Mouse (Mus musculus): ENCODE results near the gene Bpifb3. TPM values are rescaled to one million over a fixed set of nuclear protein-coding genes. Genes with fewer than 3 reads are reported as not detected.

The Bpifb3 gene
- polyA plus RNA-seq (2014; fragmentation: Nextera tagmentation; extraction: Ambion mirVana): not detected in 2 replicates

DNA sequence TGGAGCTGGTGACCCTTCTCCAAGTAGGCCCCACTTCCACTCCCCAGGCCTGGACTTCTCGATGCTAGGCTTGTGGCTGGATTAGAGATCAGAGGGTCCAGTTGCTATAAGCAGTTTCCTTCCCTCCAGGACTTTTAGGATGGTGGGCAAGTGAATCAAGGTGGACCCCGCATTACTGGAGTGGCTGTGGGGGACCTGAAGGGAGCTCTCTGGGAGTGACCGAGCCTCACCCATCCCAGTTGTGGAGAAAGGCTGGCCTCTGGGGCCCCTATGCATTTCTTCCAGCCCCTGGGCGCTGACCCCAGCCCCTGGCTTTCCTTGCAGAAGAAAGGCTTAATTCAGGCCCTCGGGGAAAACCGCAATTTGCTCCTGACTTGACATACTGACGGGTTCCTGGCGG, at the start of gene Bpifb3:
Bpifb3 (plus strand) TSS at position 301 of the 400 bp plus-strand sequence.
- Histone ChIP-seq H3K4me3 (ENCODE audit: low read depth, low read length) (no peak within 1 kb of the TSS), H3K9ac (replicated peaks; ENCODE audit: low read depth, low read length) (no peak within 1 kb of the TSS)
- WGBS: 65% methylated on average over 8 of the region's 8 CpGs

DNA sequence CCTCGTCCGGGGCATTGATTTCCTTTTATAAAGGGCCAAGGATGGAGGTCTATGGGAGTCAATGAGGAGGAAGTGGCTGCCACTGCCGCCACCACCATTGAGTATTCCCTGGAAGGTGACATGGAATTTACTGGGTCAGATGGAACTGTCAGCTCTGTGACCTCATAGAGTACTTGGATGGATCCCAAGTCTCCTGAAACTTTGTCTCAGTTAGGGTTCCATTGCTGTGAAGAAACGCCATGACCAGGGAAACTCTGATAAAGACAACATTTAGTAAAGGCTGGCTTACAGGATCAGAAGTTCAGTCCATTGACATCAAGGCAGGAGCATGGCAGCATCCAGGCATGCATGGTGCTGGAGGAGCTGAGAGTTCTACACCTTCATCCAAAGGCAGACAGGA, 47.0 kb upstream of the Bpifb3 start, which contains the start of gene Sun5:
Sun5 (minus strand) TSS at position 101 of the 400 bp plus-strand sequence.
- Histone ChIP-seq H3K9me3 (ENCODE audit: control insufficient read depth, low read length) (no peaks in the 10 kb centered on the region), H3K27me3 (ENCODE audit: control insufficient read depth, insufficient read depth, low read length) (no peaks in the 10 kb centered on the region), H3K4me2 (ENCODE audit: low read depth, low read length) (no peak within 1 kb of the TSS), H3K4me3 (ENCODE audit: low read depth, low read length) (no peak within 1 kb of the TSS), H3K36me3 (ENCODE audit: control insufficient read depth, insufficient read depth, low read length) (no peaks in the 10 kb centered on the region), H3K4me1 (ENCODE audit: control insufficient read depth, insufficient read depth, low read length) (no peaks in the 10 kb centered on the region), H3K9ac (replicated peaks; ENCODE audit: low read depth, low read length) (no peak within 1 kb of the TSS), H3K27ac (ENCODE audit: low read depth, low read length) (no peak within 1 kb of the TSS)
- ATAC-seq (ENCODE audit: low read depth): no peak
- 96% methylated on average over 4 of the region's 4 CpGs for WGBS

More for the DNA sequence above, at the start of gene Bpifb3:
- H3K4me1 ChIP-seq (ENCODE audit: control insufficient read depth, insufficient read depth, low read length): 0 out of 2 replicates have a peak, but pooled peaks cover 4% of the 10 kb centered on the region
- H3K4me2 ChIP-seq (ENCODE audit: low read depth, low read length): no peak within 1 kb of the TSS
- H3K27ac ChIP-seq (ENCODE audit: low read depth, low read length): no peak within 1 kb of the TSS
- H3K36me3 ChIP-seq (ENCODE audit: control insufficient read depth, insufficient read depth, low read length): no peaks in the 10 kb centered on the region
- ATAC-seq (ENCODE audit: low read depth): no peak
- H3K9me3 ChIP-seq (ENCODE audit: control insufficient read depth, low read length): no peaks in the 10 kb centered on the region
- no peaks in the 10 kb centered on the region for H3K27me3 ChIP-seq (ENCODE audit: control insufficient read depth, insufficient read depth, low read length)

DNA sequence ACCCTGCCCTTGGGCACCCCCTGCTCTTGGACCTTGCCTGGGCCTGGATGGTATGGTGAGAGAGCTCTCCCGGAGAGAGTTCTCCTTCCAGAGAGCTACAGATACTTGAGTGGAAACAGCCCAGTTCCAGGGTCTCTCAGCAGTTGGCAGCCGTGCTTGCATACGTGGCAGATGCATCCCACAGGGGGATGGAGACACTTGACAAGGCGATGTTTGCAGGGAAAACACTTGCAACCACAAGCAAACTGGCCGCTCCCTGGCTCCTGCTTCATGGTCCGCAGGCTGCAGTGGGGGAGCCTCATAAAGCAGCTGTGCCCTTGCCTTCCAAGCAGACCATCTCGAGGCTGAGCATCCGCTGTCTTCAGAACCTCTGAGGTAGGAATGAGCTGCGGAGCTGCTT, 43.3 kb upstream of the Bpifb3 start, which contains the start of gene Bpifb2:
Bpifb2 (plus strand) TSS at position 301 of the 400 bp plus-strand sequence.
- H3K9ac ChIP-seq (replicated peaks; ENCODE audit: low read depth, low read length): no peak within 1 kb of the TSS
- no peak within 1 kb of the TSS for H3K4me2 ChIP-seq (ENCODE audit: low read depth, low read length)
- H3K27me3 ChIP-seq (ENCODE audit: control insufficient read depth, insufficient read depth, low read length): no peaks in the 10 kb centered on the region
- no peak within 1 kb of the TSS for H3K27ac ChIP-seq (ENCODE audit: low read depth, low read length)
- H3K9me3 ChIP-seq (ENCODE audit: control insufficient read depth, low read length): no peaks in the 10 kb centered on the region
- no peaks in the 10 kb centered on the region for H3K36me3 ChIP-seq (ENCODE audit: control insufficient read depth, insufficient read depth, low read length)
- no peak for ATAC-seq (ENCODE audit: low read depth)
- 72% methylated on average over 9 of the region's 9 CpGs for WGBS
- no peak within 1 kb of the TSS for H3K4me3 ChIP-seq (ENCODE audit: low read depth, low read length)
- no peaks in the 10 kb centered on the region for H3K4me1 ChIP-seq (ENCODE audit: control insufficient read depth, insufficient read depth, low read length)

DNA sequence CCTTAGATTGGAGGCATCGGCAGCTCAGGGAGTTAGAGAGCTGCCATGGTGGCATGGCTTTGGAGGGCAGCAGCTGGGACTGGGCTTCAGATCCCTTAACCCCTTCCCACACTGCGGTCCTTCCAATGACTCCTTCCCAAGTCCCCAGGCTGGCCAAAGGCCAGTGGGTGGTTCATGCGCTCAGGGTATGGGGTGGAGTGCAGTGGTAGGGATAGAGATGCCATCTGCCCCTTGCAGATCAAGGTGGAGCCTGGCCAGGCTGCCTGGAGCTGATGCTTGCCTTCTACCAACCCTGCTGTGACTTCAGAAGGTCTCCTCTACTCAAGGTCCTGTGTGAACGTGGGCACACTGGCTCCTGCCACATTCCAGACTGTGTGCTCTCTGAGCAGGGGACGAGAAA, 18.9 kb upstream of the Bpifb3 start:
- no peak for ATAC-seq (ENCODE audit: low read depth)
- no peak overlapping the region for H3K4me3 ChIP-seq (ENCODE audit: low read depth, low read length)
- no peaks in the 10 kb centered on the region for H3K36me3 ChIP-seq (ENCODE audit: control insufficient read depth, insufficient read depth, low read length)
- no peak overlapping the region for H3K27ac ChIP-seq (ENCODE audit: low read depth, low read length)
- H3K9me3 ChIP-seq (ENCODE audit: control insufficient read depth, low read length): no peaks in the 10 kb centered on the region
- H3K4me2 ChIP-seq (ENCODE audit: low read depth, low read length): no peak overlapping the region
- H3K4me1 ChIP-seq (ENCODE audit: control insufficient read depth, insufficient read depth, low read length): no peaks in the 10 kb centered on the region
- H3K27me3 ChIP-seq (ENCODE audit: control insufficient read depth, insufficient read depth, low read length): no peaks in the 10 kb centered on the region
- no peak overlapping the region for H3K9ac ChIP-seq (replicated peaks; ENCODE audit: low read depth, low read length)
- 83% methylated on average over 5 of the region's 5 CpGs for WGBS

DNA sequence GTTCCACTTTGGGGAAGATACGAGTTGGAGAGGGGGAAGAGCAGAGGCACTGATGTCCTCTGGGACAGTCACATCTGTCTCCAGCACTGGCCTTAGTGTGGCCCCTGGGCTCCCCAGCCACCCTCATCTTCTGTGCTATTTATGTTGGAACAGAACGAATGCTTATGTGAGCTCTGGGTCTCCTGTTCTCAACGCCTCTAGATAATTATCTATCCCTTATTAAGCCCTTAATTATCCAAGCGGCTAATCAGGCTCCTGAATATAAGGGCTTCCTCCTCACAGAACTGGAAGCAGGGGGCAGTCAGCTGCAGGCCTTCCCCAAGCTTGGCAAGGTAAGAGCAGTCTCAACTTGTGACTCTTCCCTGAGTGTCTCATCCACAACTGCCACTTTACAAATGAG, 17.9 kb upstream of the Bpifb3 start, which contains the start of gene Bpifb6:
Bpifb6 (plus strand) TSS at position 301 of the 400 bp plus-strand sequence.
- H3K27ac ChIP-seq (ENCODE audit: low read depth, low read length): no peak within 1 kb of the TSS
- H3K9me3 ChIP-seq (ENCODE audit: control insufficient read depth, low read length): no peaks in the 10 kb centered on the region
- H3K4me3 ChIP-seq (ENCODE audit: low read depth, low read length): no peak within 1 kb of the TSS
- no peaks in the 10 kb centered on the region for H3K27me3 ChIP-seq (ENCODE audit: control insufficient read depth, insufficient read depth, low read length)
- H3K4me1 ChIP-seq (ENCODE audit: control insufficient read depth, insufficient read depth, low read length): no peaks in the 10 kb centered on the region
- 75% methylated on average over 4 of the region's 4 CpGs for WGBS
- H3K4me2 ChIP-seq (ENCODE audit: low read depth, low read length): no peak within 1 kb of the TSS
- no peaks in the 10 kb centered on the region for H3K36me3 ChIP-seq (ENCODE audit: control insufficient read depth, insufficient read depth, low read length)
- ATAC-seq (ENCODE audit: low read depth): no peak
- H3K9ac ChIP-seq (replicated peaks; ENCODE audit: low read depth, low read length): no peak within 1 kb of the TSS

DNA sequence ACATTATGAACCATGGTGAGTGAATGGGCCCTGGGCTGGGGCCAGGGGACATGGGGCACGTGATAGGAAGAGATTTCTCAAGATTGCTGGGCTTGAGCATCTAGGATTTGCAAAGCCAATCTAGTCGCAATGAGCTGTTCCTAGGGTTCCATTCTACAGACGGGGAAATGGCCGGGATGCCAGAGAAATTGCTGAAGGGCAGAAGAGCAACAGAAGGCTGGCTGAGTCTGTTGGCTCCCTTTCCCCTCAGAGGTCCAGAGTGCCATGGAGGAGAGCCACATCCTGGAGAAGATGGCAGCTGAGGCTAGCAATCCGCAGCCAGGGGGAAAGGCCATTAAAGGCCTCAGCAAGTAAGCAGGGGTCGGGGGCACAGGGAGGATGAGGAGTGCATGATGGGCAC, 15.3 kb upstream of the Bpifb3 start:
- no peaks in the 10 kb centered on the region for H3K9me3 ChIP-seq (ENCODE audit: control insufficient read depth, low read length)
- no peak overlapping the region for H3K4me2 ChIP-seq (ENCODE audit: low read depth, low read length)
- no peaks in the 10 kb centered on the region for H3K4me1 ChIP-seq (ENCODE audit: control insufficient read depth, insufficient read depth, low read length)
- H3K27ac ChIP-seq (ENCODE audit: low read depth, low read length): no peak overlapping the region
- no peak overlapping the region for H3K9ac ChIP-seq (replicated peaks; ENCODE audit: low read depth, low read length)
- ATAC-seq (ENCODE audit: low read depth): no peak
- no peaks in the 10 kb centered on the region for H3K27me3 ChIP-seq (ENCODE audit: control insufficient read depth, insufficient read depth, low read length)
- 79% methylated on average over 6 of the region's 6 CpGs for WGBS
- H3K4me3 ChIP-seq (ENCODE audit: low read depth, low read length): no peak overlapping the region
- H3K36me3 ChIP-seq (ENCODE audit: control insufficient read depth, insufficient read depth, low read length): no peaks in the 10 kb centered on the region

DNA sequence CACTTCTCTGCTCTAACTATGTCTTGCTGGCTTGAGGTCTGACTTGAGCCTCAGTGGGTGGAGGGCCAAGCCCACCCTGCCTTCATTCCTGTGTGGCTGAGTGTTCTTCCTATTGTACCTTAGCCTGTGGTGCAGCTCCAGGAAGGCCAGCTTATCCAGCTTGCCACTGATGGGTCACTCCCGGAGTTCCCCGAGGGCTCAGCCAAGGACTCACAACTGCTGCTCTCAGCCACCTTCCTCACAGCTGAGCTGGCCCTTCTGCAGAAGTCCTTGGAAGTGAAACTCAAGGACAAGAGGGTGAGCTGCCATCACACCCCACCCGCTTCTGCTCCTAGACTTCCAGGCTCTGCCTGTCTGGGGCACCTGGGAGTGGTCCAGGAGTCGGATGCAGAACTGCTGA, 11.4 kb upstream of the Bpifb3 start:
- no peaks in the 10 kb centered on the region for H3K27me3 ChIP-seq (ENCODE audit: control insufficient read depth, insufficient read depth, low read length)
- ATAC-seq (ENCODE audit: low read depth): no peak
- H3K4me2 ChIP-seq (ENCODE audit: low read depth, low read length): no peak overlapping the region
- no peaks in the 10 kb centered on the region for H3K4me1 ChIP-seq (ENCODE audit: control insufficient read depth, insufficient read depth, low read length)
- H3K27ac ChIP-seq (ENCODE audit: low read depth, low read length): no peak overlapping the region
- no peak overlapping the region for H3K4me3 ChIP-seq (ENCODE audit: low read depth, low read length)
- no peaks in the 10 kb centered on the region for H3K9me3 ChIP-seq (ENCODE audit: control insufficient read depth, low read length)
- H3K9ac ChIP-seq (replicated peaks; ENCODE audit: low read depth, low read length): no peak overlapping the region
- 95% methylated on average over 4 of the region's 4 CpGs for WGBS
- no peaks in the 10 kb centered on the region for H3K36me3 ChIP-seq (ENCODE audit: control insufficient read depth, insufficient read depth, low read length)

DNA sequence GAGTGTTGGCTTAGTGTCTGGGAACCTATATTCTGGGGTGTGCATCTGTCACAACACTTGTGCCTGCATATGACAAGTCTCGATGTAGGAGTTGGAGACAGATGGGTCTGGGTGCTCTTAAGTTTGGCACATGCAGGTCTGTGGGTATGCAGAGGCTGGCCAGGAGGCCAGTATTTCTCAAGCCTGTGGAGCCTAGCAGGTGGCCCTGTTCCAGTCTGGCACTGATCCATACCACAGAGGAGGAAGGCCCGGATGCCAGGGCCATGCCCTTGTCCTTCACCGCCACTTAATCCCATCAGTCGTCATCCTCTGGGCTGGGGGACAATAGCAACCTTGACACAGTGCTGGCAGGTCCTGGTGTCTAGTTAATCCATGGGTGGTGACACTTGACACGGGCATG, 3.9 kb upstream of the Bpifb3 start:
- H3K36me3 ChIP-seq (ENCODE audit: control insufficient read depth, insufficient read depth, low read length): no peaks in the 10 kb centered on the region
- WGBS: 75% methylated on average over 5 of the region's 5 CpGs
- ATAC-seq (ENCODE audit: low read depth): no peak

DNA sequence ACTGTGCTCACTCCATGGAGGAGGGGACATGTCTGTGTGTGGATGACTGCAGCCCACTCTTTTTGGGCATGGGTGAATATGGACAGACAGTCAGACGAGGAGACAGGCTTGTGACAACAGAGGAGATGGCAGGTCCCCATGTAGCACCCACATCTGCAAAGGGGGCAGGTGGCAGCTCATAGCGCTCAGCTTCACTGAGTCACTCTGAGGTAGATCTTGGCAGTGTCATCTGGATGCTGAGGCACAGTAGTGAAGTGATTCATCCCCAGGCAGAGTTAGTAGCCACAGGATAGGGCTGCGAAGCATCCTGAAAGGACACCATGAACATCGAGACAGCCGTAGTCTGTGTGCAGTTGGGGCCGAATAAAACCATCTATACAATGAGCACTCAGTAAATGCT, 3.2 kb downstream of the Bpifb3 start:
- H3K27me3 ChIP-seq (ENCODE audit: control insufficient read depth, insufficient read depth, low read length): no peaks in the 10 kb centered on the region
- no peak overlapping the region for H3K4me3 ChIP-seq (ENCODE audit: low read depth, low read length)
- no peak overlapping the region for H3K4me2 ChIP-seq (ENCODE audit: low read depth, low read length)
- H3K9ac ChIP-seq (replicated peaks; ENCODE audit: low read depth, low read length): no peak overlapping the region
- no peaks in the 10 kb centered on the region for H3K9me3 ChIP-seq (ENCODE audit: control insufficient read depth, low read length)
- no peaks in the 10 kb centered on the region for H3K36me3 ChIP-seq (ENCODE audit: control insufficient read depth, insufficient read depth, low read length)
- no peak overlapping the region for H3K27ac ChIP-seq (ENCODE audit: low read depth, low read length)
- no peaks in the 10 kb centered on the region for H3K4me1 ChIP-seq (ENCODE audit: control insufficient read depth, insufficient read depth, low read length)
- 81% methylated on average over 6 of the region's 6 CpGs for WGBS
- no peak for ATAC-seq (ENCODE audit: low read depth)

More for the DNA sequence above, 3.9 kb upstream of the Bpifb3 start:
- Histone ChIP-seq H3K9me3 (ENCODE audit: control insufficient read depth, low read length) (no peaks in the 10 kb centered on the region), H3K27ac (ENCODE audit: low read depth, low read length) (no peak overlapping the region), H3K4me3 (ENCODE audit: low read depth, low read length) (no peak overlapping the region), H3K4me2 (ENCODE audit: low read depth, low read length) (no peak overlapping the region), H3K9ac (replicated peaks; ENCODE audit: low read depth, low read length) (no peak overlapping the region), H3K27me3 (ENCODE audit: control insufficient read depth, insufficient read depth, low read length) (no peaks in the 10 kb centered on the region), H3K4me1 (ENCODE audit: control insufficient read depth, insufficient read depth, low read length) (0 out of 2 replicates have a peak, but pooled peaks cover 4% of the 10 kb centered on the region)

Data from neural tube, embryonic 14.5 days (tissue).